Mouse (Mus musculus) right cerebral cortex, postnatal 4 days (tissue): ENCODE results near the gene Iqce.

Experiments
- DNase-seq: peaks from one replicate; pipeline ENCODE4 v3.0.0-alpha.2; 2022

Iqce gene

GRCm38 (mm10) chr5:140637989-140638388 lies 64.2 kb downstream of the Iqce start:
- no peak for DNase-seq

- DNase-seq = no peak
Observed at GRCm38 (mm10) chr5:140637058-140637410, 65.1 kb downstream of the Iqce start.

GRCm38 (mm10) chr5:140636316-140637057 lies 65.7 kb downstream of the Iqce start:
- no peak for DNase-seq

DNA sequence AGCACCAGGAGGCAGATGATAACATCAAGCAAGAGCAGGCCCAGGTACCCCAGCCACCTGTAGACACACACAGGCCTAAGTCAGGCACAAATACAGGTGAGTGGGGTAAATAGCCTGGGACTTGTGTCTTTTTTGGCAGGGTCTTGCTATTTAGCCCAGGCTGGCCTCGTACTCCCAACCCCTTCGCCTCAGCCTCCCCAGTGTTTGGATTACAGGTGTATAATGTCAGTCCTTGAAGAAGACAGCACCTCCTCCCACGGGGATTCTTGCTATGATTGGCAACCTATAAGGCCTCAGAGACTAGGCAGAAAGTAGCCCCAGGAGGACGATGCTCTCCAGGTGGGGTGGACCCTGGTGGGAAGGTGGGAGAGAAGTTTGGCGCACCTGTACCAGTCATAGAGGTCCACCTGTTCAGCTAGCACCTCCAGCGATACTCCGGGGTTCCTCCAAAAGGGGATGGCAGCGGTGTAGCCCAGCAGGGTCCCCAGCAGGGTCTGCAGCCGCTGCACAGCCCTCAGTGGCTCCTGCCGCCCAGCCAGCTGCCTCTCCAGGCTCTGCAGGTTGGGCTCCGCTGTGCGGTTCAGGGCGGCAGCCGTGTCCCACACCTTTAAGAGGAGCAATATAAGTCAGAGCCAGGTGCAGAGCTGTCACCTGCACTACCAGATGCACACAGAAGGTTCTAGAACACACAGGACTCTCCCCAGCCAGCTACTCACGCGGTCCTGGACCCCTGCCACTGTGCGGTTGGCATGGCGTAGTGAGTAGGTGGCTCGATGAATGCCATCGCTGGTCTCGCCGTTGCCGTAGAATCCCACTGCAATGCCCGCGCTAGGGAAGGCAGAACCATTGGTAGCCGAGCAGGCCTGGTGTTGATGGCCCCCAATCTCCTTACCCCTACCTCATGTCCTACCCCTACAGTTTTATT lies 67.1 kb downstream of the Iqce start:
- no peak for DNase-seq

DNA sequence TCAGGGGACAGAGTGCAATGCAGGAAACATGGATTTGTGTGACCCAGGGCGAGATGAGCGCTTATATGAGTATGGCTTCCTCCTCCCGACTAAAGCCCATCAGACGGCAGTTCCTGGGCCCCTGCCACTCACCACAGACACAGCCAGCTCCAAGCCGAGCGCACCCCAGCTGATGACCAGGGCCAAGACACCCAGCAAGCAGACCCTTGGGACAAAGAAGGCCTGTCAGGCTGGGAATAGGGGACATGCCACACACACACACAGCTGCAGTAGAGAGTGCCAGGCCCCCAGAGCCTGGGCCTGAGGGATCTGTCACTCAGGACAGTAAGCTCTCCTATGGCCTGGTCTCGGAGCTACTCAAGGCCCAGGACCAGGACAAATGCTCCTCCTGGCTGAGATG lies 68.7 kb downstream of the Iqce start:
- no peak for DNase-seq

- no peak for DNase-seq
Observed at GRCm38 (mm10) chr5:140628995-140629394, 73.2 kb downstream of the Iqce start.

- DNase-seq = no peak
Observed at GRCm38 (mm10) chr5:140627580-140627979, 74.6 kb downstream of the Iqce start.

- no peak for DNase-seq
Observed at GRCm38 (mm10) chr5:140624961-140625360, 77.2 kb downstream of the Iqce start.

DNA sequence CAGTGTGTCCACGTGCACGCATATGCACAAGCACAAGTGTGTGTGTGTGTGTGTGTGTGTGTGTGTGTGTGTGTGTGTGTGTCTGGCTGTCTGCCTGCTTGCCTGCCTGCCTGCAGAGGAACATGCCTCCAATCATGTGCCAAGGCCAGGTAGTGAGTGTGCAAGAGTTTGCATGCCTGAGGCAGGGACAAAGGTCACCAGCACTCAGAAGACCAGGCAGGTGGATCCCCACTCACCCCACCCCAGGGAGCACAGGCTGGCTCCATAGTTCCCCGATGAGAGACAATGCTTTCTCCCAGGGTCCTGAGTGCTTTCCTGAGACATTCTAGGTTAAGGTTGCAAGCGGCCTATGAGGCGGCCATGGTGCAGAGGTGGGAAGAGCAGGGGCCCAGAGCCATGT lies 77.9 kb downstream of the Iqce start:
- DNase-seq = no peak

GRCm38 (mm10) chr5:140623791-140624190 lies 78.4 kb downstream of the Iqce start:
- DNase-seq = no peak

- no peak for DNase-seq
Observed at GRCm38 (mm10) chr5:140622978-140623670, 79.1 kb downstream of the Iqce start.

- peak; percentile 54 for DNase-seq
Observed at GRCm38 (mm10) chr5:140621517-140621916, 80.7 kb downstream of the Iqce start.

GRCm38 (mm10) chr5:140621092-140621491 lies 81.1 kb downstream of the Iqce start:
- DNase-seq = no peak

DNA sequence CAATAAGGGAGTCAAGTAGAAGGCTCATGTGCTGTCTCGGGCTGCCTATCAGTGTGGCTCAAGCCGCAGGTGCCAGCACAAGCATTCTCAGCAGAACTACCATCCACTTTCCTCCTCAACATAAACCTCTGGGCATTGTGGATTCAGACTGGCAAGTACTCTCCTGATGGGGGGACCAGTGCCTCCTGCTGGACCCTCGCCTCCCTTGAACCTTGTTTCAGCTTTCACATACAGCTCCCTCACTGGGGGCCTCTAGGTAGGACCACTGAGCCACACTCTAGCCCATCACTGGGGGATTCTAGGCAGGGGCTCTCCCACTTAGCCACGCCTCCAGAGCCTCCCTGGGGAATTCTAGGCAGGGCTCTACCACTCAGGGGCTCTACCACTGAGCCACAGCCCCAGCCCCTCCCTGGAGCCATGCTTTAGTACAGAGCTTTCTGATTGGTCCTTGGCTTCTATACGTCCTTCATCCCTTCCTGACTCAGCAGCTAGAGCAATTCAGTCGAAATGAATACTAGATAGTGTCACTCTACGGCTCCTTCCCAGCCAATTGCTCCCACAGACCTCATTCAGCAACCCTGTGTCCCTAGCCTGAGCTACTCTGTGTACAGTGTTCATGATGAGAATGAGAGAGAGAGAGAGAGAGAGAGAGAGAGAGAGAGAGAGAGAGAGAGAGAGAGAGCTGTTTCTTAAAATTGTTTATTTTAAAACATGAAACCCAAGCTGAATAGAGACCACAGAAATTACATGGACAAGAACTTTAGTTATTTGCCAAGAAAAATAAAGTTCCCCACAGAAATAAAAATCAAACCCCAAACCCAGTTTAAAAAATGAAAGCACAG lies 82.1 kb downstream of the Iqce start:
- DNase-seq = no peak

GRCm38 (mm10) chr5:140619151-140619771 lies 82.9 kb downstream of the Iqce start:
- peak; percentile 83 for DNase-seq

GRCm38 (mm10) chr5:140617714-140618113 lies 84.5 kb downstream of the Iqce start:
- no peak for DNase-seq

- no peak for DNase-seq
Observed at GRCm38 (mm10) chr5:140616691-140617090, 85.5 kb downstream of the Iqce start.

DNA sequence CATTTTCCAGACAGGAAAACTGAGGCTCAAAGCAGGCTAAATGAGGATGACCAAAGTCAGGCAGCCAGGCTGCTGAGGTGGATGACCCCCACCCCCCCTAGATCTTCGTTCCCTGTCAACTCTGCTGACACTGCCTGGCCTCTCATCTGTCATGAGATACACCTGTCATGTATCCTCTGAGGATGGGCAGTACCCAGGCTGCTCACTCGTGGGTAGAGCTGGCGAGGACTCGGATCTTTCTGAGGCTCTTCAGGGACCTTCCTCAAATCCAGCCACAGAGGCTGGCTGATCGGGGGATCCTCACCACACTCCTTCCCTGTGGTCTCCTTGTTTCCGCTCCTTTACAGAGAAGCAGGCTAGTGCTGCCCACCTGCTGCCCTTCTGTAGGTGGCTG lies 86.1 kb downstream of the Iqce start:
- no peak for DNase-seq

DNA sequence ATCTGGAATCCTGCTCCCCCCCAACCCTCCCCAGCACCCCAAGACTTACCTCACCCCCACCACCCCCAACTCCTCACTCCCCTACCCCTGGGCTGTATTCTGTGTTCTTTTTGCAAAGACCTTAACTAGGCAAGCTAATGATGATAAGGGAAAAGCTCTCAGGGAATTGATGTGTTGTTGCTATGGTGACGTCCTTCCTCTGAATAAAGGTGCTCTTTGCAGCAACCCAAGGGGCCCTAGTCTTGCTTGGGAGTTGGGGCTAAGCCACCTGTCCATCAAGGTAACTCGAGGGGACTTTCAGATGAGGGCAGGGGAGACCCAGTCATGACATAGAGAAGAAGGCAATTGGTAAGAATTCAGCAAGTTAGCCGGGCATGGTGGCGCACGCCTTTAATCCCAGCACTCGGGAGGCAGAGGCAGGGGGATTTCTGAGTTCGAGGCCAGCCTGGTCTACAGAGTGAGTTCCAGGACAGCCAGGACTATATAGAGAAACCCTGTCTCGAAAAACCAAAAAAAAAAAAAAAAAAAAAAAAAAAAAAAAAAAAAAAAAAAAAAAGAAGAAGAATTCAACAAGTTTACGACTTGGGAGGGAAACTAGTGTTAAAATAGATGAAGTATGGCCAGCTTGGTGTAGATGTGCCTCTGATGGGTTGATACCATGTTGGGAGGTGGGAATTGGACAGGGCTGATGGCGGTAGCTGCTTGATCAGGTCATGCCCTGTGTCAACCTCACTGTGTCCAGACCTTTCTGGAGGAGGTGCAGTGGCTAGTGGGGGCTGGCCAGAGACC lies 86.7 kb downstream of the Iqce start:
- no peak for DNase-seq

GRCm38 (mm10) chr5:140614837-140615236 lies 87.3 kb downstream of the Iqce start:
- DNase-seq = no peak

GRCm38 (mm10) chr5:140614141-140614540 lies 88.0 kb downstream of the Iqce start:
- DNase-seq = no peak
